Mouse (Mus musculus) kidney, postnatal 0 days (tissue): ENCODE measurements around the gene Clic1. TPM values are rescaled to one million over a fixed set of nuclear protein-coding genes. Genes with fewer than 3 reads are reported as not detected.
A peak's percentile ranks its signal among the peaks of the same experiment; 100 is the strongest.

Source experiments
- ATAC-seq: fragments of 200-750 bp; cut with Nextera tagmentation; replicated peaks from 2 replicates; pipeline ENCODE4 v1.8.0; 2017; ENCODE audit warnings: low read depth, moderate number of reproducible peaks, moderate TSS enrichment, moderate library complexity; ENCODE audit not compliant: low FRiP score
- DNase-seq: peaks from one replicate; pipeline ENCODE4 v3.0.0-alpha.2; 2016; ENCODE audit warnings: low spot score
- H3K27ac ChIP-seq: fragments of 300-500 bp; sonication (generic); 2 replicates; pipeline ENCODE4 v1.5.1; 2014; ENCODE audit warnings: mild to moderate bottlenecking
- H3K27me3 ChIP-seq: fragments of 300-500 bp; sonication (generic); 2 replicates; pipeline ENCODE4 v1.6.1; 2014; ENCODE audit warnings: low read length, mixed read lengths; ENCODE audit not compliant: insufficient read depth
- H3K36me3 ChIP-seq: fragments of 300-500 bp; sonication (generic); 2 replicates; pipeline ENCODE4 v1.6.1; 2014; ENCODE audit warnings: low read length, mixed read lengths; ENCODE audit not compliant: insufficient read depth
- H3K4me1 ChIP-seq: fragments of 300-500 bp; sonication (generic); replicated peaks from 2 replicates; pipeline ENCODE4 v1.6.1; 2014; ENCODE audit warnings: antibody characterized with exemption, low read length, mixed read lengths; ENCODE audit not compliant: insufficient read depth
- H3K4me2 ChIP-seq: fragments of 300-500 bp; sonication (generic); 2 replicates; pipeline ENCODE4 v1.6.1; 2014; ENCODE audit warnings: mild to moderate bottlenecking, low read length, moderate library complexity, mixed read lengths
- H3K4me3 ChIP-seq: fragments of 300-500 bp; sonication (generic); replicated peaks from 2 replicates; pipeline ENCODE4 v1.5.1; 2014; ENCODE audit warnings: low read depth, low read length
- H3K9ac ChIP-seq: fragments of 300-500 bp; sonication (generic); 2 replicates; pipeline ENCODE4 v1.6.1; 2014; ENCODE audit warnings: low read depth, low read length
- H3K9me3 ChIP-seq: fragments of 300-500 bp; sonication (generic); replicated peaks from 2 replicates; pipeline ENCODE4 v1.6.1; 2016; ENCODE audit warnings: low read length, inconsistent platforms, mixed read lengths
- CTCF ChIP-seq: IDR thresholded peaks from 2 replicates; pipeline ENCODE4 v1.5.1; 2016; ENCODE audit warnings: antibody characterized with exemption, low read depth, mild to moderate bottlenecking, moderate library complexity
- WGBS: fragments of 180-500 bp; shearing (Covaris S2); extraction: QIAGEN DNeasy Blood & Tissue Kit; methylation state at CpG from one replicate; pipeline ENCODE4 v1.1.7; 2014; 5-methylcytosine and 5-hydroxymethylcytosine counted together
- polyA plus RNA-seq: library from polyadenylated mRNA; unstranded; fragments of >200 nt; fragmentation: Nextera tagmentation; extraction: Ambion mirVana; gene quantifications from 2 replicates; pipeline ENCODE4 v1.2.1, GENCODE M21; 2015

Gene Clic1
- polyA plus RNA-seq, 1 experiment from 2014 or later: 266 TPM

- no peaks in the 10 kb centered on the region for H3K27me3 ChIP-seq
- H3K4me3 ChIP-seq: no peak overlapping the region
- H3K36me3 ChIP-seq: peaks cover 65% of the 10 kb centered on the region
- no peak for TF ChIP-seq CTCF
- WGBS: 76% methylated on average over 6 of the region's 6 CpGs
- no peak overlapping the region for H3K27ac ChIP-seq
- ATAC-seq: no peak
- no peak for DNase-seq
- H3K4me2 ChIP-seq: no peak overlapping the region
- H3K9me3 ChIP-seq: no peaks in the 10 kb centered on the region
- no peaks in the 10 kb centered on the region for H3K4me1 ChIP-seq
- no peak overlapping the region for H3K9ac ChIP-seq
Observed at GRCm38 (mm10) chr17:35013221-35013620, 36.5 kb upstream of the Clic1 start.

GRCm38 (mm10) chr17:35015296-35015695 lies 34.5 kb upstream of the Clic1 start:
- no peak overlapping the region for H3K27ac ChIP-seq
- no peak overlapping the region for H3K4me2 ChIP-seq
- DNase-seq: no peak
- no peaks in the 10 kb centered on the region for H3K9me3 ChIP-seq
- peaks cover 61% of the 10 kb centered on the region for H3K36me3 ChIP-seq
- ATAC-seq: no peak
- TF ChIP-seq CTCF: no peak
- H3K4me1 ChIP-seq: no peaks in the 10 kb centered on the region
- H3K4me3 ChIP-seq: no peak overlapping the region
- H3K9ac ChIP-seq: no peak overlapping the region
- WGBS: 89% methylated on average over 16 of the region's 16 CpGs
- H3K27me3 ChIP-seq: no peaks in the 10 kb centered on the region

- no peak for TF ChIP-seq CTCF
- Histone ChIP-seq H3K36me3 (peaks cover 50% of the 10 kb centered on the region), H3K27me3 (no peaks in the 10 kb centered on the region), H3K27ac (0 out of 2 replicates have a peak within 1 kb of the TSS, but pooled peaks have one; percentile 8), H3K9me3 (no peaks in the 10 kb centered on the region), H3K4me2 (no peak within 1 kb of the TSS), H3K4me1 (no peaks in the 10 kb centered on the region), H3K4me3 (no peak within 1 kb of the TSS), H3K9ac (no peak within 1 kb of the TSS)
- DNase-seq: no peak
- WGBS: 55% methylated on average over 12 of the region's 12 CpGs
- peak; percentile 30 for ATAC-seq
Observed at GRCm38 (mm10) chr17:35016376-35016775, 33.4 kb upstream of the Clic1 start, which contains the start of gene Vwa7. Gene Vwa7 (plus strand): TSS chr17:35016579.

GRCm38 (mm10) chr17:35016791-35017705 lies 32.7 kb upstream of the Clic1 start:
- Histone ChIP-seq H3K9ac (no peak overlapping the region), H3K4me2 (no peak overlapping the region), H3K36me3 (peaks cover 43% of the 10 kb centered on the region), H3K27me3 (no peaks in the 10 kb centered on the region), H3K4me1 (no peaks in the 10 kb centered on the region), H3K27ac (0 out of 2 replicates have a peak overlapping the region, but pooled peaks have one; percentile 8), H3K9me3 (no peaks in the 10 kb centered on the region), H3K4me3 (no peak overlapping the region)
- TF ChIP-seq CTCF: no peak
- 75% methylated on average over 10 of the region's 10 CpGs for WGBS
- ATAC-seq (no peak), DNase-seq (no peak)

GRCm38 (mm10) chr17:35017706-35018030 lies 32.1 kb upstream of the Clic1 start:
- no peak for TF ChIP-seq CTCF
- H3K9me3 ChIP-seq: no peaks in the 10 kb centered on the region
- H3K27me3 ChIP-seq: no peaks in the 10 kb centered on the region
- H3K36me3 ChIP-seq: peaks cover 37% of the 10 kb centered on the region
- no peak overlapping the region for H3K4me3 ChIP-seq
- no peaks in the 10 kb centered on the region for H3K4me1 ChIP-seq
- no peak for DNase-seq
- WGBS: 73% methylated on average over 14 of the region's 14 CpGs
- H3K4me2 ChIP-seq: no peak overlapping the region
- H3K27ac ChIP-seq: no peak overlapping the region
- no peak overlapping the region for H3K9ac ChIP-seq
- ATAC-seq: no peak

- H3K36me3 ChIP-seq: peaks cover 32% of the 10 kb centered on the region
- H3K4me2 ChIP-seq: no peak overlapping the region
- H3K4me1 ChIP-seq: no peaks in the 10 kb centered on the region
- no peak overlapping the region for H3K9ac ChIP-seq
- H3K4me3 ChIP-seq: no peak overlapping the region
- no peak for ATAC-seq
- DNase-seq: no peak
- WGBS: 79% methylated on average over 3 of the region's 3 CpGs
- H3K27ac ChIP-seq: no peak overlapping the region
- no peaks in the 10 kb centered on the region for H3K9me3 ChIP-seq
- no peaks in the 10 kb centered on the region for H3K27me3 ChIP-seq
- no peak for TF ChIP-seq CTCF
Observed at GRCm38 (mm10) chr17:35018171-35018570, 31.6 kb upstream of the Clic1 start.
